Mouse (Mus musculus): Measurements from ENCODE around the gene Eml2. TPM values are rescaled to one million over a fixed set of nuclear protein-coding genes. Genes with fewer than 3 reads are reported as not detected.
A peak's percentile ranks its signal among the peaks of the same experiment; 100 is the strongest.

Gene Eml2
- total RNA-seq, 2 experiments from 2014 or later, result not detected

DNA sequence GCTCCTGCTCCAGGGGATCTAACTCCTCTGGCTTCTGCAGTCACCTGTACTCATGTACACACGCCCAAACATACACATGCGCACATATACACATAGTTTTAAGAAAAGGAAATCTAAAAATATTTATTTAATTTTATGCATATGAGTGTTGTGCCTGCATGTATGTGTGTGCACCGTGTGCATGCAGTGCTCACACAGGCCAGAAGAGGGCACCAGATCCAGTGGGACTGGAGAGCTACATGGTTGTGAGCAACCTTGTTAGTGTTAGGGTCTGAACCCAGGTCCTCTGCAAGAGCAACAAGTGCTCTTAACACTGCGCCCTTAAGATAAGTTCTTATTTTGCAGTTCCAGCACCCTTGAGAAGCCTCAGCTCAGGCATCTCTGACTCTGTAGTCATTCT is 18.5 kb downstream of the Eml2 start:
- no peak for ATAC-seq (replicated peaks; ENCODE audit: low FRiP score, poor library complexity, severe bottlenecking)

GRCm38 (mm10) chr7:19196676-19197075 is 20.5 kb downstream of the Eml2 start:
- no peak for ATAC-seq (replicated peaks; ENCODE audit: low FRiP score, poor library complexity, severe bottlenecking)

DNA sequence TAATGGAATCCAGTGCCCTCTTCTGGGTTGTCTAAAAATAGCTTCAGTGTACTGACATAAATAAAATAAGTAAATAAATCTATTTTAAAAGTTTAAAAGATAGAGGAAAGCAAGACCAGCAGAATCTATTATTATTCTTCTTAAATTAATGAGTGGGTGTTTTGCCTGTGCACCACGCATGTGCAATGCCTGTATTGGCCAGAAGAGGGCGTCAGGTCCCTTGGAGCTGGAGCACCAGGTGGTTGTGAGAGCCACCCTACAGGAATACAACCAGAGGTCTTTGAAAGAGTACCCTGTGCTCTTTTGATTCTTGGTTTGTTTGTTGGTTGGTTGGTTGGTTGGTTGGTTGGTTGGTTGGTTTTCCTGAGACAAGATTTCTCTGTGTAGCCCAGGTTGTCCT is 21.8 kb downstream of the Eml2 start:
- peak; percentile 59; the same call in 1 of the 2 replicates for ATAC-seq (replicated peaks; ENCODE audit: low FRiP score, poor library complexity, severe bottlenecking)

GRCm38 (mm10) chr7:19201660-19202059 is 25.4 kb downstream of the Eml2 start:
- no peak for ATAC-seq (replicated peaks; ENCODE audit: low FRiP score, poor library complexity, severe bottlenecking)

GRCm38 (mm10) chr7:19202065-19202850 is 26.0 kb downstream of the Eml2 start:
- ATAC-seq (replicated peaks; ENCODE audit: low FRiP score, poor library complexity, severe bottlenecking), result no peak

- no peak for ATAC-seq (replicated peaks; ENCODE audit: low FRiP score, poor library complexity, severe bottlenecking)
Observed at GRCm38 (mm10) chr7:19208201-19208910, 32.1 kb downstream of the Eml2 start.

DNA sequence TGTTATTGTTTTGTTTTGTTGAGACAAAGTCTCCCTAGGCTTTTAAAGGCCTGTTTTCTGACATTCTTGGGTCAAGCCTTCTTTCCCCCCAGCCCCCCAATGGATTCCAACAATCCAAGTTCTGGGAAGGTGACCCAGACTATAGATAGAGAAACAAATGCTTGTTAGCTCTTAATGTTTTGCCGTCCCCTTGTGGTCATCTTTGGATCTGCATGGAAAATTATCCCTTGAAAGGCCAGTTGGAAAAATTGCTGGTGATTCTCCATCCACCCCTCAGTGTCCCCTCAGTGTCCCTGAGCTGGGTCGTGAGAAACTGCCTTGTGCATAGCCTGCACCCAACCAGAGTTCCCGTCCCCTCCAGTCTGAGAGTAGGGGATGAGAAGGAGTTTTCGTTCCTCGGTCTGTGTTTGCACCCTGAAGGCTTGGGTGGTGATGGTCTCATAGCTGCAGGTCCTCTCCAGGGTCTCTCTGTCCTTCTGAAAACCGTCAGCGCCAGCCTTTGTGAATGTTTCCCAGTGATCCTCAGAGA is 32.8 kb downstream of the Eml2 start:
- no peak for ATAC-seq (replicated peaks; ENCODE audit: low FRiP score, poor library complexity, severe bottlenecking)

DNA sequence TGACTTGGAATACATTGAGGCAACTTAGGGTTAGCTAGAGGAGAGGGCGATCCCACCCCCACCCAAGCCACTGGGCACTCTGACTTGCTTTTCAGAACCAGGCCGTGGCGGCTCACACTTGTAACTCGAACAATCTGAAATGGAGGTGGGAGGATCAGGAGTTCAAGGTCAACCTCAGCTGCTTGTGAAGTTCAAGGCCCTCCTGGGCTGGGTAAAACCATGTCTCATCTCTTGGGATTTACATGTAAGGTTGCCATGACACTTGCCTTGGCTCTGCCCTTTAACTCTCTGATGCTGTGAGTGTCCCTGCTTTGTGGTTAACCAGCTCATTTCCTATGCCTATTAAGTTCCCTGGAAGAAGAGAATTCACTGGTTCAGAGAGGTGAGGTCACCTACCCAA is 33.3 kb downstream of the Eml2 start:
- no peak for ATAC-seq (replicated peaks; ENCODE audit: low FRiP score, poor library complexity, severe bottlenecking)

GRCm38 (mm10) chr7:19210010-19210409 is 33.8 kb downstream of the Eml2 start:
- ATAC-seq (replicated peaks; ENCODE audit: low FRiP score, poor library complexity, severe bottlenecking), result no peak; the same call in 1 of the 2 replicates

DNA sequence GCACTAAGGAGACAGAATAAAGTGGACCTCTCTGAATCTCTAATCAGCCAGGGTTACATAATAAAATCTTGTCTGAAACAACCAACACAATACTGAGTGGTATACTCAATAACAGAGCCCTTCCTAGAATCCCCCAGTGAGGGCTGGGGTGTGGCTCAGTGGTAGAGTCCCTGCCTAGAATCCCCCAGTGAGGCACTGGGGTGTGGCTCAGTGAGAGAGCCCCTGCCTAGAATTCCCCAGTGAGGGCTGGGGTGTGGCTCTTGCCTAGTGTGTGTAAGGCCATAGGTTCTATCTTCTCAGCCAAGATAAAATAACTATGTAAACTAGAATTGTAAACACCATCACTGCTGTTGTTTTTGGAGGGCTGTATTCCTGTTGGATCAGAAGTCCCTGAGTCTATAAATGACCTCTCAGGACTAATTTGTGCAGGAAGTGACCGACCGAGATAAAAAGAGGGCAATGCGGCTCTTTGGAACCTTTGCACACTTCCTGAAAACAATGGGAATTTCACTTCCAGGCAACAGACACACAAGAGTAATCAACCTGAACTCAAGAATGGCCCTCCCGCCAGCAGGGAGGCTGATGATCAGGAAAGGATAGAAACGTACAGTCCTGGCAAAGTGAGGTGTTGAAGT is 34.9 kb downstream of the Eml2 start:
- no peak for ATAC-seq (replicated peaks; ENCODE audit: low FRiP score, poor library complexity, severe bottlenecking)

GRCm38 (mm10) chr7:19211996-19212755 is 36.0 kb downstream of the Eml2 start, which contains the start of gene Gpr4:
Gene Gpr4 (plus strand): TSS chr7:19212538.
- no peak for ATAC-seq (replicated peaks; ENCODE audit: low FRiP score, poor library complexity, severe bottlenecking)

DNA sequence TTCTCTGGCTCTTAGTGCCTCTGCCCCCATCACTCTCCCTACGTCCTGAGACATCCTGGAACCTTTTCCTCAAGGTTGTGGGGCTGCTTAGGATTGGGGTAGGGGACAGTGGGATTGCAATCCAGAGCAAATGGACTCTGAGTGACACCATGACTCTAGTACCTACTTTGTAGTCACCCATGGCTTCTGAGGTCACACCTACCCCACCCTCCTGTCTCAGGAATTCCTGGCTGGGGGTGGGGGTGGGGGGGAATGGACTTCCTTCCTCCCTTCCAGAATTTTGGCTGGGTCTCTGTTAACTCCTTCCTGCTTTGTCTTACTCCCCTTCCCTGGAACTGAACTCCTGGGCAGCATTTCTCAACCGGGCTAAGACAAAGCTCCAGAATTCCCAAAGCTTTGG is 37.2 kb downstream of the Eml2 start:
- ATAC-seq (replicated peaks; ENCODE audit: low FRiP score, poor library complexity, severe bottlenecking), result no peak

GRCm38 (mm10) chr7:19214369-19214768 is 38.1 kb downstream of the Eml2 start:
- no peak for ATAC-seq (replicated peaks; ENCODE audit: low FRiP score, poor library complexity, severe bottlenecking)

DNA sequence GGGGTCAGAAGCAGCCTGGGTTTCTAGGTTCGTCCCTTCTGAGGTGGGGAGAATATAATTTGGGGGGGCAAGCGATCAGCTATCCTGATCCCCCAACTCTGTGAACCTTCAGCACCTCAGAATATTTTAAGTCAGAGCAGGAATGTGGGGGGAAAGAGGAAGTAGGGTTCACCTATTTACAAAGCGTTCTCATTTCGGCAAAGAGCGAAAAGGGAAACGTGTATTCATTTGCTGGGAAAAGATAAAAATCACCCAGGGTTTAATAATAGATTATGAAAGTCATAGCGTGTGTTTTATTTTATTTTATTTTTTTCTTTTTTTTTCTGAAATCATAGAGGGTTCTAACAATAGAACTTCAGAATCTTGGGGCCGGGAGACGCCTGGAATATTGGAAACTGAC is 38.7 kb downstream of the Eml2 start:
- no peak for ATAC-seq (replicated peaks; ENCODE audit: low FRiP score, poor library complexity, severe bottlenecking)

DNA sequence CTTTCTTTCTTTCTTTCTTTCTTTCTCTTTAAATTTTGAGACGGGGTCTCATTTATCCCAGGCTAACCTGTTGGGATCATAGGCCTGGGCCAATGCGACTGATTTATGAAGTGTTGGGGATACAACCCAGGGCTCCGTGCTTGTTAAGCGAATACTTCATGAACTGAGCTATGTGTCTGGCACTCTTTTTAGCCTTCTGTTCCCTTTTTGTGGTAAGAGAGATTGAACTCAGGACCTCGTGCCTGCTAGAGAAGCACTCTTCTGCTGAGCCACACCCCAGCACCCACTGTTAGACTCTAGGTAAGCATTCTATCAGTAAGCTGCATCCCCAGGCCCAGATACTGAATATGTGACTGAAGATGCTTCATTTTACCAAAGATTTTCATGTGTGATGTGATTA is 41.3 kb downstream of the Eml2 start:
- ATAC-seq (replicated peaks; ENCODE audit: low FRiP score, poor library complexity, severe bottlenecking), result no peak

DNA sequence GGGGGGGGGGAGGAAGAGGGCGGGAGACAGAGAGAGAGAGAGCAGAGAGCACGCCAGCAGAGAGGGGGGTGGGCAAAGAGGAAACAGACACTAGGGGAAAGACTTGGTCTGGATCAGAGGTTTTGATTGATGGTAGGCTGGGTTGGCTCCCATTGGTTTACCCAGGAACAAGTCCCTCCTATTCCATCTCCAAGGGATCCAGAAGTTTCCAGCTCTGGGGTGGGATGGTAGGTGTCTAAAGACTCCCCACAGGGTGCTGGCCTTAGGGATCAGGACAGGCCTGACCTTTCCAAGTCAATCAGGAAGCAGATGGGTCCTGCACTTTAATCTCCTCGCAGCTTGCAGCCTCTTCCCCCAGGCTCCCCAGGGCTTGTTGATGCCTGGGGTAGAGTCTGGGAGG is 41.7 kb downstream of the Eml2 start:
- ATAC-seq (replicated peaks; ENCODE audit: low FRiP score, poor library complexity, severe bottlenecking), result no peak

DNA sequence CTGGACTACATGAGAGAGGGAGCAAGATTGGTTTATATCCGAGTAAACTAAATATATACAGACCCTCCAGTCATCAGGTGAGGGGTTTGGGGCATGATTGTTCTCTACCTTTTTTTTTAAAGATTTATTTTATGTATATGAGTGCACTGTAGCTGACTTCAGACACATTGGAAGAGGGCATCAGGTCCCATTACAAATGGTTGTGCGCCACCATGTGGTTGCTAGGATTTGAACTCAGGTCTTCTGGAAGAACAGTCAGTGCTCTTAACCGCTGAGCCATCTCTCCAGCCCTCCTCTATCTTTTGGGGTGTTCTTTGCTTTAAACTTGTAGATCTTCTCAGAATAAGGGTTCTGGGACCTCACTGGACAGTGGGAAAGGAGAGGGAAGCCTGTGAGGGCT is 43.8 kb downstream of the Eml2 start:
- no peak for ATAC-seq (replicated peaks; ENCODE audit: low FRiP score, poor library complexity, severe bottlenecking)

GRCm38 (mm10) chr7:19222189-19222588 is 46.0 kb downstream of the Eml2 start:
- ATAC-seq (replicated peaks; ENCODE audit: low FRiP score, poor library complexity, severe bottlenecking), result no peak

GRCm38 (mm10) chr7:19222875-19223274 is 46.7 kb downstream of the Eml2 start:
- ATAC-seq (replicated peaks; ENCODE audit: low FRiP score, poor library complexity, severe bottlenecking), result no peak

DNA sequence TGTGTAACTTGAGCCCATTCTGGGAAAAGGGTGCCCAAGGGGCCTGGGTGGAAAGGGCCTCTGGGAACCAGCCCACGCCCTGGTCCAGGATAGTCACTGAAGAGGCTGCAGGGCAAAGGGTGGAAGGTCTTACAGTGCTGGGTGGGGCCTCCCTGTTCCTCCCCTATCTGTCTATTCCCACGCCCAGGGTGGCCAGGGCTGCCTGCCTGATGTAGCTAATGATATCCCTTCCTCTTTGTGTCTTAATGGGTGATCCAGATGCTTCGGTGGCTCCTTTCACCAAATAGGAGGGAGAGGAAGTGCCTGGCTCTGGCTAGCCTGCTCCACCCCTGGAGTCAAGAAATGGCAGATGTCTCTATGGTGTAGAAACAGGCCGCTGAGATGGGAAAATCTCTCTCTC is 48.7 kb downstream of the Eml2 start:
- ATAC-seq (replicated peaks; ENCODE audit: low FRiP score, poor library complexity, severe bottlenecking), result peak; percentile 44
